Mouse (Mus musculus) heart, postnatal 14 days (tissue): ENCODE results near the gene Gemin4. TPM values are rescaled to one million over a fixed set of nuclear protein-coding genes. Genes with fewer than 3 reads are reported as not detected.
"Not testable (repeated sequence)": the region's sequence is repeated elsewhere in the genome, so short reads cannot be mapped to it uniquely, and the experiment has no call there.

Experiments used
- DNase-seq, 2 experiments: peaks; one replicate each; pipeline ENCODE4 v3.0.0; 2021 to 2022
- intact Hi-C: fragments of 180-260 bp; cut with DNase I; formaldehyde crosslinking; loops from one replicate; pipeline ENCODE4 v1.15.1; 2025
- total RNA-seq, 2 experiments: library from RNA; stranded (reverse); gene quantifications; 2 replicates each; pipeline ENCODE4 v1.2.3; 2021

Gene Gemin4
- total RNA-seq, 2 experiments from 2014 or later, result 1.8 to 2.6 TPM

DNA sequence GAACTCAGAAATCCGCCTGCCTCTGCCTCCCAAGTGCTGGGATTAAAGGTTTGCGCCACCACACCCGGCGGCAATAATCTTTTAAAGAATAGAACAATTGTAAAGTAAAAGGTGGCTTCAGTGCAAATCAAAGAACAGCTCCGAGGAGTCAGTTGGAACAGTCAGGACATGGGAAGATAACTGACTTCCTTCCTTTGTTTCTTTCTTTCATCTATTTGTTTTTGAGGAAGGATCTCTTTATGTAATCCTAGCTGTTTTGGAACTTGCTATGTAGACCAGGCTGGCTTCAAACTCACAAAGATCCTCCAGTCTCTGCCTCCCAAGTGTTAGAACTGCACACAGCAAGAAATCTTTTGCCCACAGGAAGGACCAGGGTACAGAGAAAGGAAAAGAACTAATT lies 7.2 kb upstream of the Gemin4 start:
- DNase-seq, result no peak
- intact Hi-C loops, result no loop called here

- DNase-seq, result peak; percentile 27 to 40
- intact Hi-C loops, result no loop called here
These were observed 629 bp downstream of the Gemin4 start for GRCm38 (mm10) chr11:76216681-76217389.

GRCm38 (mm10) chr11:76216049-76216540 lies 1.4 kb downstream of the Gemin4 start:
- intact Hi-C loops, result no loop called here
- DNase-seq, result no peak

- intact Hi-C loops, result no loop called here
- no peak for DNase-seq
These were observed 2.5 kb downstream of the Gemin4 start for GRCm38 (mm10) chr11:76215011-76215410.

- intact Hi-C loops, result no loop called here
- DNase-seq, result no peak
These were observed 3.6 kb downstream of the Gemin4 start for GRCm38 (mm10) chr11:76213841-76214240.

- intact Hi-C loops, result not testable (repeated sequence)
These were observed 5.9 kb downstream of the Gemin4 start for GRCm38 (mm10) chr11:76211595-76211994.

DNA sequence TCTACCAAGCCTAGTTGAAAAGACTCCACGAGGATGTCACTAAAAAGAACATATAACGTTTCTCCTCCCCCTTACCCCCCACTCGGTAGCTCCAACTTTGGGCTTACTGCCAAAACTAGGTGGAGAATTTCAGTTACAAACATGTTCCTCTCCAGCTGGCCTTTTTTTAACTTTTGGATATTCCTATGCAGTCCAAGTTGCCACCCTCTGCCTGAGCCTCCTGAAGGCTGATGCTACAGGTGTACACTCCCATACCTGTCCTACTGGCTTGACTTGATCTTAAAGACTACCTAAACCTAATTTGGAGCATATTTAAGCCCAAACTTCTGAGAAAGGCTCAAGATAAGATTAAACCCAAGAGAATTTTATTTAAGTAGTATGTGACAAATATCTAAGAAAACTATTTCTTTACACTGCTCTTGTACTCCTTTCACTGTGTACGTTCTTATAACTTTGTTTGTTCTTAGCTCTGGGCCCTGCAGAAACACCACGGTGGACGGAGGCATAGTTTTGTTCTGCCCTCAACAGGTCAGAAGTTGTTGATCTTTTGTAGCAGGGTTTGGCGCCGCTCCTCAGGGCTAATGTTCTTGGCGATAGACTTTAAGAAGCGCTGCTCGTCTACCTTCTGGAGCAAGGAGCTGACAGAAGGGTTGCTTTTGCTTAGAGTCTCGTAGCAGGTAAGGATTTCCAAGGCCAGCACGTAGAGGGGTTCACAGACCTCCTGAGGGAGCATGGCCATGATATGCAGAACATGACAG lies 7.1 kb downstream of the Gemin4 start:
- DNase-seq, result no peak
- intact Hi-C loops, result no loop called here

More at GRCm38 (mm10) chr11:76211595-76211994, 5.9 kb downstream of the Gemin4 start:
- not testable (repeated sequence) for DNase-seq

GRCm38 (mm10) chr11:76206793-76207192 lies 10.7 kb downstream of the Gemin4 start:
- no peak for DNase-seq
- intact Hi-C loops, result no loop called here

DNA sequence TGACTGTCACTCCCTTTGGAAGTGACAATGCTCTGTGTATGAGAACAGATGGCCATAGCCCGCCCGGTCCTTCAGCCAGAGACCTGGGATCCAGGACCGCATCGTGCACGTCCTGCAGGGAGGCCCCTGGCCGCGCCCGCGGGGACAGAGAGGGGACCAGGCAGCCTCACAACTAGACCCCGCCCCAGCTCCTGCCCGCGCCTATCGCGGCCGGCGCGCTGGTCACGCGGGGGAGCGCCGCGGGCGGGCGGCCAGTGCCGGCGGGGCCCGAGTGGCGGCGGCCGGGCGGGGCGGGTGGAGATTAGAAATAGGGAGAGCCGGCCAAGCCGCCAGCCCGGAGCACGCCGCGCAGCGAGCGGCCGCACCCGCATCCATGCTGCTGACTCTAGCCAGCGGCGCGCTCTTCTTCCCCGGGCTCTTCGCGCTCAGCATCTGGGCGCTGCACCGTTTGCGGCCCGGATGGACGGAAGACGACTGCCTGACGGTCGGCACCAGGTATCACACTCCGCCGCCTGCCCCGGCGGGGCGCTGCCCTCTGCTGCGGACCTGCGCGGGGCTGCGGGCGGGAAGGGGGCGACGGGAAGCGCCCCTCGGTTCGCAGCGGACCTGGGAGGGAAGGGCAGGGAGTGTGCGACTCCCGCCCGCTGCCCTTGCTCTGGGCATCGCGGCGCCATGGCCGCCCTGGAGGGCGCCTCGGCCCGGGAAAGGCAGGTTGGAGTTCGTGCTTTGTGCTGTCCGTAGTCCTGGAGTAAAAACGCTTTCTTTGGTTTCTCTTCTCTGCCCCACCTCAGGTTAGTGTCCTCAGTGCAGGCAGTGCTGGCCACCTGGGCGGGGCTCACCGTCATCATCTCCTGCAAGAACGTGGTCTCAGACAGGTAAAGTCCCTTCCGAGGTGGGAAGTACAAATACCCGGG lies 15.4 kb downstream of the Gemin4 start:
- intact Hi-C loops, result no loop called here
- peak; percentile 90 to 95 for DNase-seq

DNA sequence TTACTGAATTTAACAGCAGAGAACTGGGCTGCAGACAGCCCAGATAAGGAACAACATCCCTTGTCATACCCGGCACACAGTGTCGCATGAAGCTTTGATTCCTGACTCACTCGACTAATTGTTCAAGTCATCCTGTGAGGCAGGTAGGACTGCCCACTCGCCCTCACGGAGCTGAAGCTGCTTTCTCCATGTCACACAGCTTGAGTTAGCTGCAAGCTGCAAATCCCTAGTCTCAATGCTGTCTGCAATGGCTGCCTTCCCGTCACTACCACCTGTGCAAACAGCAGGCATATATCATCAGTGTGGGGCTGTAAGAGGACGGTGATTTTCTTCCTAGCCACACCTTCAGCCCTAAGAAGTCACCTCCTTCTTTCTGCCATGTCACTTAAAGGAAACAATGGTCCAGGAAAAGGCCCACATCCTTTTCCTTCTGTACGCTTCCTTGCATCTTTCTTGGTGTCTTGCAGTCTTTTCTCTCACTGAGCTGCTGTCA lies 20.4 kb downstream of the Gemin4 start:
- no peak for DNase-seq
- intact Hi-C loops, result no loop called here

GRCm38 (mm10) chr11:76196275-76196976 lies 21.0 kb downstream of the Gemin4 start:
- intact Hi-C loops, result no loop called here
- DNase-seq, result no peak

GRCm38 (mm10) chr11:76186908-76187307 lies 30.6 kb downstream of the Gemin4 start:
- no peak for DNase-seq
- intact Hi-C loops, result loop anchor here (5.0 kb wide), 1 partner anchor 220 kb away; the partner anchor contains the start of gene Timm22

GRCm38 (mm10) chr11:76183745-76184144 lies 33.7 kb downstream of the Gemin4 start:
- DNase-seq, result no peak
- intact Hi-C loops, result no loop called here

- DNase-seq, result no peak
- intact Hi-C loops, result no loop called here
These were observed 37.3 kb downstream of the Gemin4 start for GRCm38 (mm10) chr11:76180146-76180540.

GRCm38 (mm10) chr11:76179495-76180145 lies 37.8 kb downstream of the Gemin4 start, which contains the start of the genes Vps53 and Fam57a:
TSS of gene Vps53 (minus strand) at chr11:76179647.
TSS of gene Fam57a (plus strand) at chr11:76179671.
- intact Hi-C loops, result no loop called here

GRCm38 (mm10) chr11:76178726-76179494 lies 38.6 kb downstream of the Gemin4 start:
- intact Hi-C loops, result no loop called here
- DNase-seq, result peak; percentile 17 to 25

More at GRCm38 (mm10) chr11:76179495-76180145, 37.8 kb downstream of the Gemin4 start, which contains the start of the genes Vps53 and Fam57a:
- peak; percentile 83 to 90 for DNase-seq

DNA sequence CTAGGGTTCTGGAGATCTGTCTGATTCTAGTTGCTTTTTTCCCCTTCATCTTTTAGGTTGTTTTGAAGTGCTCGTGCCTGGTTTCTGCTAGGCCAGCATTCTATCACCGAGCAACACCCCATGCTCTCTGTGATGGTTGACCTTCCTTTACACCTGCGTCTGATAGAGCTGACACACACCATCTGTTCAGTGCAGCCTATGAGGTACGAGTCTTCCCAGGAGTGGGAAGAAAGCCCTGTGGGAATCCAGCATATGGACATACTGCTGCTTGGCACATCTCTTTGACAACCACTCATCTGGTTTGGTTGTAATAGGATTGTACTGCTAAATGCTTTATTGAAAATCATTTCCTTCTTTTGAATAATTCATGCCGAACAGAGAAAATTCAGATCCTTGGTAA lies 47.3 kb downstream of the Gemin4 start:
- intact Hi-C loops, result no loop called here
- DNase-seq, result no peak

DNA sequence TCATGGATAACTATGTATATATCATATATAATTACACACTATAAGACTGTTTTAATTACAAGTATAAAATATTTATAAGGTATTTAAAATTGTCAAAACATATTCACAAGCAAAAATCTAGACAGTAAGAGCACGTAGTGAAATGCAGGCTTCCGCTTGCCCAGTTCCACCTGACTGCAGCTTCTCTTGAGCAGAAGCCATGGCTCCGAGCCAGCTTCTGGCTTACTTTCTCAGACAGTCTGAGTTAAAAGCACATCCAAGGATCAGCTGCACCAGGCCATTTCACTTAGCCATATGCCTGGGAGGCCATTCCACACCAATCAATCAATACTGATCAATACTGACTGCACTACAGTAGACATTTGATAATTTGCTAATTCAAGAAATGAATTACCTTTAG lies 48.5 kb downstream of the Gemin4 start:
- no peak for DNase-seq
- intact Hi-C loops, result no loop called here
